Mouse (Mus musculus) brown adipose tissue, adult 24 weeks (tissue): ENCODE measurements around the gene Rbfox3. TPM values are rescaled to one million over a fixed set of nuclear protein-coding genes. Genes with fewer than 3 reads are reported as not detected.

Source experiments
- H3K27ac ChIP-seq: fragments of 200-500 bp; replicated peaks from 2 replicates; pipeline ENCODE4 v1.5.1; 2012; ENCODE audit warnings: low read depth, mild to moderate bottlenecking, low read length
- H3K4me1 ChIP-seq: fragments of 200-500 bp; 2 replicates; pipeline ENCODE4 v1.6.1; 2012; ENCODE audit warnings: low read length, mixed read lengths; ENCODE audit not compliant: control insufficient read depth, insufficient read depth, insufficient read length
- H3K4me3 ChIP-seq: fragments of 200-500 bp; 2 replicates; pipeline ENCODE4 v1.5.1; 2012; ENCODE audit warnings: low read depth, mild to moderate bottlenecking, low read length, moderate library complexity; ENCODE audit not compliant: insufficient read depth
- polyA plus RNA-seq: library from polyadenylated mRNA; stranded (reverse); fragments of >200 nt; gene quantifications from 2 replicates; pipeline ENCODE4 v1.2.4, GENCODE M21; 2012; ENCODE audit not compliant: missing spikeins, insufficient read depth, insufficient read length

Rbfox3 gene
- polyA plus RNA-seq, 1 experiment = not detected

- Histone ChIP-seq H3K4me1 (no peaks in the 10 kb centered on the region), H3K4me3 (no peak overlapping the region), H3K27ac (no peak overlapping the region)
Observed at GRCm38 (mm10) chr11:118569571-118570062, 341.8 kb downstream of the Rbfox3 start.

GRCm38 (mm10) chr11:118563877-118564276, 347.5 kb downstream of the Rbfox3 start:
- H3K27ac ChIP-seq = no peak overlapping the region
- H3K4me1 ChIP-seq = no peaks in the 10 kb centered on the region
- H3K4me3 ChIP-seq = no peak overlapping the region

- H3K4me3 ChIP-seq = no peak overlapping the region
- no peaks in the 10 kb centered on the region for H3K4me1 ChIP-seq
- no peak overlapping the region for H3K27ac ChIP-seq
Observed at GRCm38 (mm10) chr11:118562847-118563246, 348.6 kb downstream of the Rbfox3 start.

- no peaks in the 10 kb centered on the region for H3K4me1 ChIP-seq
- no peak overlapping the region for H3K27ac ChIP-seq
- no peak overlapping the region for H3K4me3 ChIP-seq
Observed at GRCm38 (mm10) chr11:118558193-118558592, 353.2 kb downstream of the Rbfox3 start.

- H3K4me3 ChIP-seq = no peak overlapping the region
Observed at GRCm38 (mm10) chr11:118555631-118556030, 355.8 kb downstream of the Rbfox3 start.

GRCm38 (mm10) chr11:118554542-118554941, 356.9 kb downstream of the Rbfox3 start:
- no peaks in the 10 kb centered on the region for H3K4me1 ChIP-seq
- H3K4me3 ChIP-seq = no peak overlapping the region
- no peak overlapping the region for H3K27ac ChIP-seq

More at GRCm38 (mm10) chr11:118555631-118556030, 355.8 kb downstream of the Rbfox3 start:
- Histone ChIP-seq H3K27ac (no peak overlapping the region), H3K4me1 (no peaks in the 10 kb centered on the region)

GRCm38 (mm10) chr11:118553926-118554325, 357.5 kb downstream of the Rbfox3 start:
- no peaks in the 10 kb centered on the region for H3K4me1 ChIP-seq
- no peak overlapping the region for H3K27ac ChIP-seq
- no peak overlapping the region for H3K4me3 ChIP-seq

- no peaks in the 10 kb centered on the region for H3K4me1 ChIP-seq
- no peak overlapping the region for H3K27ac ChIP-seq
- H3K4me3 ChIP-seq = no peak overlapping the region
Observed at GRCm38 (mm10) chr11:118553001-118553400, 358.4 kb downstream of the Rbfox3 start.

GRCm38 (mm10) chr11:118552478-118552877, 358.9 kb downstream of the Rbfox3 start:
- Histone ChIP-seq H3K4me3 (no peak overlapping the region), H3K27ac (no peak overlapping the region), H3K4me1 (no peaks in the 10 kb centered on the region)

- no peak overlapping the region for H3K4me3 ChIP-seq
- no peaks in the 10 kb centered on the region for H3K4me1 ChIP-seq
- no peak overlapping the region for H3K27ac ChIP-seq
Observed at GRCm38 (mm10) chr11:118551705-118552104, 359.7 kb downstream of the Rbfox3 start.

GRCm38 (mm10) chr11:118550773-118551520, 360.4 kb downstream of the Rbfox3 start:
- Histone ChIP-seq H3K27ac (no peak overlapping the region), H3K4me3 (no peak overlapping the region), H3K4me1 (no peaks in the 10 kb centered on the region)

- Histone ChIP-seq H3K4me1 (no peaks in the 10 kb centered on the region), H3K4me3 (no peak overlapping the region), H3K27ac (no peak overlapping the region)
Observed at GRCm38 (mm10) chr11:118548242-118548641, 363.2 kb downstream of the Rbfox3 start.

GRCm38 (mm10) chr11:118546269-118546668, 365.1 kb downstream of the Rbfox3 start:
- no peak overlapping the region for H3K4me3 ChIP-seq
- H3K4me1 ChIP-seq = no peaks in the 10 kb centered on the region

GRCm38 (mm10) chr11:118545690-118546089, 365.7 kb downstream of the Rbfox3 start:
- H3K4me3 ChIP-seq = no peak overlapping the region

More at GRCm38 (mm10) chr11:118546269-118546668, 365.1 kb downstream of the Rbfox3 start:
- H3K27ac ChIP-seq = no peak overlapping the region

GRCm38 (mm10) chr11:118544564-118544963, 366.8 kb downstream of the Rbfox3 start:
- no peaks in the 10 kb centered on the region for H3K4me1 ChIP-seq
- no peak overlapping the region for H3K27ac ChIP-seq
- H3K4me3 ChIP-seq = no peak overlapping the region

More at GRCm38 (mm10) chr11:118545690-118546089, 365.7 kb downstream of the Rbfox3 start:
- H3K27ac ChIP-seq = no peak overlapping the region
- no peaks in the 10 kb centered on the region for H3K4me1 ChIP-seq

- no peak overlapping the region for H3K4me3 ChIP-seq
- H3K27ac ChIP-seq = no peak overlapping the region
- no peaks in the 10 kb centered on the region for H3K4me1 ChIP-seq
Observed at GRCm38 (mm10) chr11:118542906-118543305, 368.5 kb downstream of the Rbfox3 start.
